Mouse (Mus musculus): ENCODE data around the gene Nfib.

DNA sequence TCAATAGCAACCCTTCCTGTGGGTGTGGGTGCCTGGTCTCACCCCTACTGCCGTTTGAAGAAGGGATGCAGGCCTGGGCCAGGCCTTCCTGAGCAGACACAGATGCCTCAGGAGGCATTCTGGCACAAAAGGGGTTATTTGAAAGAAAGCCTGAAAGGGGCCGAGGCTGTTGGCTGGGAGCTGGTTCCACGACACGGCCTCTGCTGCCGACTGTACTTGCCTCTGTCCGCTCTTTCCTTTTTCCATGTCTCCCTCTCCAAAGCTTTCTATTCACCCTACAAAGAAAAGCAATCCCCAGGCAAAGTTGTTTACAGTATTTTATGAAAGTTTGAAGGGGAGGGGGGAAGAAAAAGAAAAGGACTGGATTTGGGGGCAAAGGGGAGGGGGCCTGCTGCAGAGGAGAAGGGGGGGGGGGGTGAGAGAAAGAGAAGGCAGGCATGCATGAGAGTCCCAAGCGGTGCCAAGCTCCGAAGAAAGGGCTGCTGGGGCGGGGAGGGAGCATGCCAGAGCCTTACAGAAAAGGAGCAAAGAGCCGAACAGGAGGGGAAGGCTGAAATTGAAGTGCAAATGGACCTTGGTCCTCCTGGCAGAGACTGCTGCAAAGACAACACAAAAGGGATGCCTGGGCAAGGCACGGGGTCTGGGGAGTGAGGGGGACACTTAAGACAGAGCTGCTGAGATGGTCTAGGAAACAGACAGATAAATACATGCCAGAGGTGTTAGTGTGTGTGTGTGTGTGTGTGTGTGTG lies 172.9 kb downstream of the Nfib start:
- TF ChIP-seq POLR2A (IDR thresholded peaks at IDR 0.05; ENCODE audit: extremely low read depth, insufficient read depth, low read length) (no peak), CTCF (IDR thresholded peaks at IDR 0.05; ENCODE audit: low read depth, low read length) (no peak)

Measured in liver, adult 2 months (tissue).